Mouse (Mus musculus) liver, embryonic 15.5 days (tissue): ENCODE measurements around the gene Zfp367. TPM values are rescaled to one million over a fixed set of nuclear protein-coding genes. Genes with fewer than 3 reads are reported as not detected.

Experiments
- ATAC-seq: fragments of 200-750 bp; cut with Nextera tagmentation; 2 replicates; pipeline ENCODE4 v1.8.0; 2017; ENCODE audit warnings: moderate number of reproducible peaks, mild to moderate bottlenecking, moderate library complexity; ENCODE audit not compliant: insufficient read depth
- H3K27ac ChIP-seq: fragments of 300-500 bp; sonication (generic); replicated peaks from 2 replicates; pipeline ENCODE4 v1.5.1; 2015; ENCODE audit warnings: mild to moderate bottlenecking, inconsistent platforms
- H3K27me3 ChIP-seq: fragments of 300-500 bp; sonication (generic); 2 replicates; pipeline ENCODE4 v1.6.1; 2015; ENCODE audit warnings: mild to moderate bottlenecking, inconsistent platforms
- H3K36me3 ChIP-seq: fragments of 300-500 bp; sonication (generic); replicated peaks from 2 replicates; pipeline ENCODE4 v1.6.1; 2015; ENCODE audit warnings: moderate library complexity, mild to moderate bottlenecking, inconsistent platforms
- H3K4me1 ChIP-seq: fragments of 300-500 bp; sonication (generic); replicated peaks from 2 replicates; pipeline ENCODE4 v1.6.1; 2015; ENCODE audit warnings: inconsistent platforms
- H3K4me2 ChIP-seq: fragments of 300-500 bp; sonication (generic); 2 replicates; pipeline ENCODE4 v1.6.1; 2015; ENCODE audit warnings: moderate library complexity, mild to moderate bottlenecking, inconsistent platforms
- H3K4me3 ChIP-seq: fragments of 300-500 bp; sonication (generic); replicated peaks from 2 replicates; pipeline ENCODE4 v1.5.1; 2015; ENCODE audit warnings: mild to moderate bottlenecking, inconsistent platforms
- H3K9ac ChIP-seq: fragments of 300-500 bp; sonication (generic); 2 replicates; pipeline ENCODE4 v1.6.1; 2015; ENCODE audit warnings: moderate library complexity, mild to moderate bottlenecking, inconsistent platforms
- H3K9me3 ChIP-seq: fragments of 300-500 bp; sonication (generic); replicated peaks from 2 replicates; pipeline ENCODE4 v1.6.1; 2016; ENCODE audit warnings: inconsistent platforms
- WGBS: fragments of 180-500 bp; shearing (Covaris S2); methylation state at CpG from one replicate; pipeline ENCODE4 v1.1.7; 2015; ENCODE audit warnings: mixed read lengths; ENCODE audit not compliant: insufficient replicate concordance; 5-methylcytosine and 5-hydroxymethylcytosine counted together
- polyA plus RNA-seq: library from polyadenylated mRNA; unstranded; fragments of >200 nt; fragmentation: Nextera tagmentation; extraction: Ambion mirVana; gene quantifications from 2 replicates; pipeline ENCODE4 v1.2.1, GENCODE M21; 2015

Zfp367 gene
- polyA plus RNA-seq, 1 experiment from 2014 or later = 22.1 TPM

- no peaks in the 10 kb centered on the region for H3K36me3 ChIP-seq
- no peaks in the 10 kb centered on the region for H3K27me3 ChIP-seq
- WGBS = 53% methylated on average over 5 of the region's 5 CpGs
- no peak overlapping the region for H3K27ac ChIP-seq
- H3K4me2 ChIP-seq = no peak overlapping the region
- no peak overlapping the region for H3K9ac ChIP-seq
- H3K4me1 ChIP-seq = no peaks in the 10 kb centered on the region
- no peak for ATAC-seq
- H3K4me3 ChIP-seq = no peak overlapping the region
- H3K9me3 ChIP-seq = no peaks in the 10 kb centered on the region
These were observed 62.7 kb downstream of the Zfp367 start for GRCm38 (mm10) chr13:64090278-64090677.

- WGBS = 55% methylated on average over 4 of the region's 4 CpGs
- Histone ChIP-seq H3K9ac (no peak within 1 kb of the TSS), H3K36me3 (no peaks in the 10 kb centered on the region), H3K27me3 (no peaks in the 10 kb centered on the region), H3K4me1 (no peaks in the 10 kb centered on the region), H3K4me3 (no peak within 1 kb of the TSS), H3K9me3 (no peaks in the 10 kb centered on the region), H3K4me2 (no peak within 1 kb of the TSS), H3K27ac (no peak within 1 kb of the TSS)
- no peak for ATAC-seq
These were observed 63.9 kb downstream of the Zfp367 start, which contains the start of gene Hsd17b3 for GRCm38 (mm10) chr13:64089130-64089529. TSS of gene Hsd17b3 (minus strand) at chr13:64089230.

- 54% methylated on average over 7 of the region's 7 CpGs for WGBS
- H3K9ac ChIP-seq = no peak overlapping the region
- no peak overlapping the region for H3K4me2 ChIP-seq
- no peaks in the 10 kb centered on the region for H3K36me3 ChIP-seq
- ATAC-seq = no peak
- H3K27ac ChIP-seq = no peak overlapping the region
- H3K27me3 ChIP-seq = no peaks in the 10 kb centered on the region
- no peak overlapping the region for H3K4me3 ChIP-seq
- H3K9me3 ChIP-seq = no peaks in the 10 kb centered on the region
- H3K4me1 ChIP-seq = no peaks in the 10 kb centered on the region
These were observed 64.9 kb downstream of the Zfp367 start for GRCm38 (mm10) chr13:64088057-64088456.

GRCm38 (mm10) chr13:64086036-64086435 is 67.0 kb downstream of the Zfp367 start:
- Histone ChIP-seq H3K36me3 (no peaks in the 10 kb centered on the region), H3K27ac (no peak overlapping the region), H3K4me3 (no peak overlapping the region), H3K9me3 (no peaks in the 10 kb centered on the region), H3K4me2 (no peak overlapping the region), H3K4me1 (no peaks in the 10 kb centered on the region), H3K9ac (no peak overlapping the region), H3K27me3 (no peaks in the 10 kb centered on the region)
- ATAC-seq = no peak
- WGBS = 73% methylated on average over 5 of the region's 5 CpGs

DNA sequence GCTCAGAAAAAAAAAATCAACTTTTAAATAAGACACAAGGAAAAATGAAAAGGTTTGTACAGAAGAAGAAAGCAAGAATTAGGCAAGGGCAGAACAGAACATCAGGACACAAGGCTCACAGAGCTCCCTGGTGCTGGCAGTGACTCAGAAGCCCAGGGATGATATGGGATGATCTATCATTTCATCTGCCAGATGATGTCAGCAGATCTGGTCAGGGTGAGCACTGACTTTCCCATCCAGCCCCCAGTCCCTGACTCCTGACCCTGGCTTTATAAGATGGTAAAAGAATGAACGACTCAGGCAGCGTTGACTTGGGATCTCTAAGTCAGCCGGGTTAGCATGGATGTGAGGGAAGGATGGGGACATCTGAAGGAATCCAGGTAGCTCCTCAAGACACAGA is 69.7 kb downstream of the Zfp367 start:
- H3K27ac ChIP-seq = no peak overlapping the region
- no peak overlapping the region for H3K9ac ChIP-seq
- no peaks in the 10 kb centered on the region for H3K4me1 ChIP-seq
- no peak for ATAC-seq
- H3K4me2 ChIP-seq = no peak overlapping the region
- WGBS = 75% methylated on average over 3 of the region's 3 CpGs
- no peak overlapping the region for H3K4me3 ChIP-seq
- H3K27me3 ChIP-seq = no peaks in the 10 kb centered on the region
- no peaks in the 10 kb centered on the region for H3K36me3 ChIP-seq
- no peaks in the 10 kb centered on the region for H3K9me3 ChIP-seq

Other genes with a start within 250 kb of the Zfp367 start
- gene Hsd17b3, start 64.0 kb downstream of the Zfp367 start, polyA plus RNA-seq = not detected in 2 replicates
- 7.1 and 8.1 TPM in 2 replicates for gene Slc35d2, start 23.8 kb downstream of the Zfp367 start, polyA plus RNA-seq
- gene Habp4, start 8.6 kb upstream of the Zfp367 start, polyA plus RNA-seq = 10.0 and 11.3 TPM in 2 replicates
- 8.6 and 8.8 TPM in 2 replicates for gene Cdc14b, start 122.1 kb upstream of the Zfp367 start, polyA plus RNA-seq
- gene Aaed1, start 159.5 kb upstream of the Zfp367 start, polyA plus RNA-seq = 19.6 and 20.2 TPM in 2 replicates
- gene Ctsl, start 217.7 kb upstream of the Zfp367 start, polyA plus RNA-seq = 197 and 221 TPM in 2 replicates